Mouse (Mus musculus): ENCODE results near the gene Nagk. TPM values are rescaled to one million over a fixed set of nuclear protein-coding genes. Genes with fewer than 3 reads are reported as not detected.
"Not testable (repeated sequence)": the region's sequence is repeated elsewhere in the genome, so short reads cannot be mapped to it uniquely, and the experiment has no call there.

Nagk gene
- polyA plus RNA-seq, 1 experiment from 2014 or later: 25.0 TPM

- no peaks in the 10 kb centered on the region for H3K36me3 ChIP-seq (ENCODE audit: control insufficient read depth, insufficient read depth, low read length)
- no peak overlapping the region for H3K4me3 ChIP-seq (ENCODE audit: low read depth, low read length)
- no peaks in the 10 kb centered on the region for H3K9me3 ChIP-seq (ENCODE audit: control insufficient read depth, low read length)
- no peak overlapping the region for H3K9ac ChIP-seq (ENCODE audit: low read depth, low read length)
- ATAC-seq (replicated peaks; ENCODE audit: low FRiP score) (no peak), DNase-seq (ENCODE audit: low spot score) (no peak)
- H3K27me3 ChIP-seq (replicated peaks; ENCODE audit: control insufficient read depth, insufficient read depth, low read length): no peaks in the 10 kb centered on the region
- 79% methylated on average over 2 of the region's 2 CpGs for WGBS
- no peak overlapping the region for H3K4me2 ChIP-seq
- H3K27ac ChIP-seq (ENCODE audit: low read depth, low read length): no peak overlapping the region
- no peaks in the 10 kb centered on the region for H3K4me1 ChIP-seq (replicated peaks; ENCODE audit: control insufficient read depth, insufficient read depth, low read length)
Observed at GRCm38 (mm10) chr6:83820727-83821515, 26.1 kb downstream of the Nagk start.

GRCm38 (mm10) chr6:83821856-83822255 is 27.1 kb downstream of the Nagk start:
- ATAC-seq (replicated peaks; ENCODE audit: low FRiP score): no peak
- H3K4me1 ChIP-seq (replicated peaks; ENCODE audit: control insufficient read depth, insufficient read depth, low read length): no peaks in the 10 kb centered on the region
- H3K9ac ChIP-seq (ENCODE audit: low read depth, low read length): no peak overlapping the region
- H3K36me3 ChIP-seq (ENCODE audit: control insufficient read depth, insufficient read depth, low read length): no peaks in the 10 kb centered on the region
- no peaks in the 10 kb centered on the region for H3K9me3 ChIP-seq (ENCODE audit: control insufficient read depth, low read length)
- H3K27ac ChIP-seq (ENCODE audit: low read depth, low read length): no peak overlapping the region
- H3K4me3 ChIP-seq (ENCODE audit: low read depth, low read length): no peak overlapping the region
- 75% methylated on average over 2 of the region's 2 CpGs for WGBS
- no peak for DNase-seq (ENCODE audit: low spot score)
- no peaks in the 10 kb centered on the region for H3K27me3 ChIP-seq (replicated peaks; ENCODE audit: control insufficient read depth, insufficient read depth, low read length)
- no peak overlapping the region for H3K4me2 ChIP-seq

GRCm38 (mm10) chr6:83830941-83831605 is 36.3 kb downstream of the Nagk start:
- Histone ChIP-seq H3K4me2 (peak overlapping the region; percentile 75), H3K9ac (ENCODE audit: low read depth, low read length) (peak overlapping the region; percentile 60), H3K9me3 (ENCODE audit: control insufficient read depth, low read length) (no peaks in the 10 kb centered on the region), H3K27ac (ENCODE audit: low read depth, low read length) (peak overlapping the region; percentile 42; the same call in 1 of the 2 replicates), H3K27me3 (replicated peaks; ENCODE audit: control insufficient read depth, insufficient read depth, low read length) (no peaks in the 10 kb centered on the region), H3K36me3 (ENCODE audit: control insufficient read depth, insufficient read depth, low read length) (no peaks in the 10 kb centered on the region), H3K4me1 (replicated peaks; ENCODE audit: control insufficient read depth, insufficient read depth, low read length) (no peaks in the 10 kb centered on the region), H3K4me3 (ENCODE audit: low read depth, low read length) (peak overlapping the region; percentile 61)
- DNase-seq (ENCODE audit: low spot score): peak; percentile 33
- ATAC-seq (replicated peaks; ENCODE audit: low FRiP score): peak; percentile 64; the same call in 1 of the 2 replicates
- WGBS: 3% methylated on average over 35 of the region's 35 CpGs

GRCm38 (mm10) chr6:83831606-83832123 is 36.9 kb downstream of the Nagk start, which contains the start of gene Paip2b:
Gene Paip2b, minus strand, starts transcription at chr6:83831741.
- ATAC-seq (replicated peaks; ENCODE audit: low FRiP score) (peak; percentile 99), DNase-seq (ENCODE audit: low spot score) (peak; percentile 96)
- H3K9me3 ChIP-seq (ENCODE audit: control insufficient read depth, low read length): no peaks in the 10 kb centered on the region
- WGBS: under 1% methylated on average over 34 of the region's 37 CpGs
- H3K4me3 ChIP-seq (ENCODE audit: low read depth, low read length): peak within 1 kb of the TSS; percentile 61
- no peaks in the 10 kb centered on the region for H3K36me3 ChIP-seq (ENCODE audit: control insufficient read depth, insufficient read depth, low read length)
- H3K9ac ChIP-seq (ENCODE audit: low read depth, low read length): peak within 1 kb of the TSS; percentile 60
- H3K4me2 ChIP-seq: peak within 1 kb of the TSS; percentile 75
- H3K4me1 ChIP-seq (replicated peaks; ENCODE audit: control insufficient read depth, insufficient read depth, low read length): no peaks in the 10 kb centered on the region
- H3K27me3 ChIP-seq (replicated peaks; ENCODE audit: control insufficient read depth, insufficient read depth, low read length): no peaks in the 10 kb centered on the region
- peak within 1 kb of the TSS; percentile 42; the same call in 1 of the 2 replicates for H3K27ac ChIP-seq (ENCODE audit: low read depth, low read length)

- H3K9ac ChIP-seq (ENCODE audit: low read depth, low read length); DNase-seq (ENCODE audit: low spot score); ATAC-seq (replicated peaks; ENCODE audit: low FRiP score); H3K27ac ChIP-seq (ENCODE audit: low read depth, low read length); H3K27me3 ChIP-seq (replicated peaks; ENCODE audit: control insufficient read depth, insufficient read depth, low read length); H3K36me3 ChIP-seq (ENCODE audit: control insufficient read depth, insufficient read depth, low read length); H3K9me3 ChIP-seq (ENCODE audit: control insufficient read depth, low read length); H3K4me1 ChIP-seq (replicated peaks; ENCODE audit: control insufficient read depth, insufficient read depth, low read length): not testable (repeated sequence)
- H3K4me3 ChIP-seq (ENCODE audit: low read depth, low read length): peak overlapping the region; percentile 31; the same call in 1 of the 2 replicates
- peak overlapping the region; percentile 61 for H3K4me2 ChIP-seq
- WGBS: 73% methylated on average over 1 of the region's 1 CpGs
Observed at GRCm38 (mm10) chr6:83832393-83832792, 37.6 kb downstream of the Nagk start.

GRCm38 (mm10) chr6:83836826-83837225 is 42.0 kb downstream of the Nagk start:
- Histone ChIP-seq H3K4me2 (no peak overlapping the region), H3K9ac (ENCODE audit: low read depth, low read length) (no peak overlapping the region), H3K27ac (ENCODE audit: low read depth, low read length) (no peak overlapping the region), H3K4me1 (replicated peaks; ENCODE audit: control insufficient read depth, insufficient read depth, low read length) (no peaks in the 10 kb centered on the region), H3K4me3 (ENCODE audit: low read depth, low read length) (no peak overlapping the region), H3K36me3 (ENCODE audit: control insufficient read depth, insufficient read depth, low read length) (no peaks in the 10 kb centered on the region), H3K27me3 (replicated peaks; ENCODE audit: control insufficient read depth, insufficient read depth, low read length) (no peaks in the 10 kb centered on the region), H3K9me3 (ENCODE audit: control insufficient read depth, low read length) (no peaks in the 10 kb centered on the region)
- DNase-seq (ENCODE audit: low spot score): no peak
- 89% methylated on average over 2 of the region's 2 CpGs for WGBS
- ATAC-seq (replicated peaks; ENCODE audit: low FRiP score): no peak

- no peak overlapping the region for H3K9ac ChIP-seq (ENCODE audit: low read depth, low read length)
- no peaks in the 10 kb centered on the region for H3K27me3 ChIP-seq (replicated peaks; ENCODE audit: control insufficient read depth, insufficient read depth, low read length)
- no peaks in the 10 kb centered on the region for H3K9me3 ChIP-seq (ENCODE audit: control insufficient read depth, low read length)
- H3K27ac ChIP-seq (ENCODE audit: low read depth, low read length): no peak overlapping the region
- no peak overlapping the region for H3K4me3 ChIP-seq (ENCODE audit: low read depth, low read length)
- H3K4me1 ChIP-seq (replicated peaks; ENCODE audit: control insufficient read depth, insufficient read depth, low read length): no peaks in the 10 kb centered on the region
- WGBS: 55% methylated on average over 2 of the region's 2 CpGs
- no peak overlapping the region for H3K4me2 ChIP-seq
- no peak for DNase-seq (ENCODE audit: low spot score)
- H3K36me3 ChIP-seq (ENCODE audit: control insufficient read depth, insufficient read depth, low read length): no peaks in the 10 kb centered on the region
- no peak for ATAC-seq (replicated peaks; ENCODE audit: low FRiP score)
Observed at GRCm38 (mm10) chr6:83838046-83838445, 43.3 kb downstream of the Nagk start.

GRCm38 (mm10) chr6:83840086-83840485 is 45.3 kb downstream of the Nagk start:
- Histone ChIP-seq H3K36me3 (ENCODE audit: control insufficient read depth, insufficient read depth, low read length) (no peaks in the 10 kb centered on the region), H3K27ac (ENCODE audit: low read depth, low read length) (no peak overlapping the region), H3K4me2 (no peak overlapping the region), H3K4me3 (ENCODE audit: low read depth, low read length) (no peak overlapping the region), H3K4me1 (replicated peaks; ENCODE audit: control insufficient read depth, insufficient read depth, low read length) (no peaks in the 10 kb centered on the region), H3K9me3 (ENCODE audit: control insufficient read depth, low read length) (no peaks in the 10 kb centered on the region), H3K27me3 (replicated peaks; ENCODE audit: control insufficient read depth, insufficient read depth, low read length) (no peaks in the 10 kb centered on the region), H3K9ac (ENCODE audit: low read depth, low read length) (no peak overlapping the region)
- no peak for ATAC-seq (replicated peaks; ENCODE audit: low FRiP score)
- no peak for DNase-seq (ENCODE audit: low spot score)
- 78% methylated on average over 6 of the region's 6 CpGs for WGBS
